Mouse (Mus musculus) stomach, postnatal 0 days (tissue): ENCODE results near the gene Serinc2. TPM values are rescaled to one million over a fixed set of nuclear protein-coding genes. Genes with fewer than 3 reads are reported as not detected.

ENCODE experiments used
- ATAC-seq: fragments of 200-750 bp; cut with Nextera tagmentation; 2 replicates; pipeline ENCODE4 v1.8.0; 2017; ENCODE audit not compliant: low FRiP score, low TSS enrichment
- DNase-seq: peaks from one replicate; pipeline ENCODE4 v3.0.0-alpha.2; 2016; ENCODE audit warnings: low spot score
- H3K27ac ChIP-seq: fragments of 300-500 bp; sonication (generic); replicated peaks from 2 replicates; pipeline ENCODE4 v1.5.1; 2014; ENCODE audit warnings: mild to moderate bottlenecking, control low read depth
- H3K27me3 ChIP-seq: fragments of 300-500 bp; sonication (generic); 2 replicates; pipeline ENCODE4 v1.6.1; 2014; ENCODE audit warnings: low read length; ENCODE audit not compliant: control insufficient read depth, insufficient read depth
- H3K36me3 ChIP-seq: fragments of 300-500 bp; sonication (generic); 2 replicates; pipeline ENCODE4 v1.6.1; 2014; ENCODE audit warnings: low read length, mixed read lengths; ENCODE audit not compliant: control insufficient read depth, insufficient read depth
- H3K4me1 ChIP-seq: fragments of 300-500 bp; sonication (generic); replicated peaks from 2 replicates; pipeline ENCODE4 v1.6.1; 2014; ENCODE audit warnings: antibody characterized with exemption; ENCODE audit not compliant: control insufficient read depth, insufficient read depth
- H3K4me2 ChIP-seq: fragments of 300-500 bp; sonication (generic); replicated peaks from 2 replicates; pipeline ENCODE4 v1.6.1; 2014; ENCODE audit warnings: low read depth, mild to moderate bottlenecking, control low read depth, moderate library complexity
- H3K4me3 ChIP-seq: fragments of 300-500 bp; sonication (generic); 2 replicates; pipeline ENCODE4 v1.5.1; 2014; ENCODE audit warnings: low read depth, low read length, control low read depth
- H3K9ac ChIP-seq: fragments of 300-500 bp; sonication (generic); 2 replicates; pipeline ENCODE4 v1.6.1; 2014; ENCODE audit warnings: mild to moderate bottlenecking, low read length, control low read depth, mixed read lengths
- H3K9me3 ChIP-seq: fragments of 300-500 bp; sonication (generic); 2 replicates; pipeline ENCODE4 v1.6.1; 2016; ENCODE audit warnings: low read length; ENCODE audit not compliant: control insufficient read depth
- CTCF ChIP-seq: IDR thresholded peaks from 2 replicates; pipeline ENCODE4 v1.5.1; 2016; ENCODE audit warnings: antibody characterized with exemption, low read depth, mild to moderate bottlenecking, moderate library complexity
- EP300 ChIP-seq: optimal IDR thresholded peaks from 2 replicates; pipeline ENCODE3; 2016; ENCODE audit warnings: antibody characterized with exemption
- WGBS: fragments of 180-500 bp; shearing (Covaris S2); extraction: QIAGEN DNeasy Blood & Tissue Kit; methylation state at CpG from one replicate; pipeline ENCODE4 v1.1.7; 2014; 5-methylcytosine and 5-hydroxymethylcytosine counted together
- polyA plus RNA-seq: library from polyadenylated mRNA; unstranded; fragments of >200 nt; fragmentation: Nextera tagmentation; extraction: Ambion mirVana; gene quantifications from 2 replicates; pipeline ENCODE4 v1.2.1, GENCODE M21; 2015

Serinc2 gene
- polyA plus RNA-seq, 1 experiment from 2014 or later: 137 TPM

DNA sequence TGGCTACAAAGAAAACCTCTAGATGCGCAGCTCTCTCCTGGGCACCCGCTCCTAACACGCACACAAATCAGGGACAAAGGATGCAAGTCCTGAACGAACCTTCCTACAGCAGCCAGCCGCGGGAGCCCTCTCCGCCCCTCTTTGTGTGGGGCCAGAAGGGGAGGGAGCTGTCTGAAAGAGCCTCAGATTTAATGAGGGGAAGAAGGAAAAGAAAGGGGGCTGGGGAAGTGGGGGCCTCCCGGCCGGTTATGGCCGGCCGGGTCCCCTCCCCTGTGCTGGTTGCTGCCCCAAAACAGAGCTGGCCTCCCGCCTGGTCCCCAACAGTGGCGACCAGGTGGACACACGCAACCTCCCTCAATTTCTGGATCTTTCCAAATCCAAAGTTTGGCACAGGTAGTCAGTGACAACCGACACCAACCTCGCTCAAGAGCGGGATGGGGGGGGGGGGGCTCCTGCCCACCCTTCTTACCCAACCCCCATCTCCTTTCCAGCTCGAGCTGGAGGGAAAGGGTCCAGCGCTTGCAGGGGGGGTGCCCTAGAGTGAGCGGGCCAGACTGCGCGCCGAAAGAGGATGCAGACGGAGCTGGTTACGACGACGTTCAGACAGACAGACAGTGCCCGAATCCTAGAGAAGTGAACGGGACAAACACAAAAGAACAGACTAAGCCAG is 4.5 kb downstream of the Serinc2 start:
- Histone ChIP-seq H3K4me2 (peak overlapping the region; percentile 80), H3K9ac (peak overlapping the region; percentile 78), H3K9me3 (no peaks in the 10 kb centered on the region), H3K27me3 (no peaks in the 10 kb centered on the region), H3K4me1 (no peaks in the 10 kb centered on the region), H3K4me3 (peak overlapping the region; percentile 60), H3K36me3 (no peaks in the 10 kb centered on the region), H3K27ac (peak overlapping the region; percentile 86)
- WGBS: 1% methylated on average over 29 of the region's 29 CpGs
- ATAC-seq (0 out of 2 replicates have a peak, but pooled peaks have one; percentile 12), DNase-seq (peak; percentile 49)
- no peak for TF ChIP-seq CTCF
- no peak for TF ChIP-seq EP300

DNA sequence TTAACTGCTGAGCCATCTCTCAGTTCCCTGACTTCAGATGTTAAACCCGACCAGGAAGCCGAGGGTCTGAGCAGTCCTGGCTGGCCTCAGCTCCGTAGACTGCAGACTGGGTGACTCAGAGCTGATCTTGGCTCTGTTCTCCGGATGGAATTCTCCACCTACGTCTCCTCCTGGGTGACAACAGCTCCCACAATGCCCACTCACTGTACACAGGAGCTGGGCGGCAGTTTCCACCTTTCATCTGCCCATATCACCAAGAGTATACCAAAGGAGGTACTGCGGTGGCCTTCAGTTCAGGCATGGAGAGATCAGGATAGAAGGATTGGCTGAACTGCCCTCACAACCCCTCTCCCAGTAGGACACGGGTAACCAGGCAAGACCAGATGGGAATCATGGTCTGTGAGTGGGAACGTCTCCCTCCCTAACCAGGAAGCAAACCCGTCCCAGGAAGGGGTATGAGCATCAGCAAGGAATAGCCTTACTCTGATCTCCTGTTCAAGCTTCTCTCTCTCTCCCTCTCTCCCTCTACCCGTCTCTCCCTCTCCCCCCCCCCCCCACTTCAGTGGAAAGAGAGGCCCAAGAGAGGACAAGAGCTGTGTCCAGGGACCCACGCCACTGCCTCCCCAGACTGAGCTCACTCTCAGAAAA is 5.2 kb downstream of the Serinc2 start:
- peak overlapping the region; percentile 60 for H3K4me3 ChIP-seq
- no peaks in the 10 kb centered on the region for H3K4me1 ChIP-seq
- no peaks in the 10 kb centered on the region for H3K27me3 ChIP-seq
- WGBS: 13% methylated on average over 11 of the region's 12 CpGs
- H3K9ac ChIP-seq: peak overlapping the region; percentile 78; the same call in 1 of the 2 replicates
- ATAC-seq: peak; percentile 89
- no peak for TF ChIP-seq EP300
- TF ChIP-seq CTCF: no peak
- peak overlapping the region; percentile 86 for H3K27ac ChIP-seq
- no peaks in the 10 kb centered on the region for H3K36me3 ChIP-seq
- peak; percentile 86 for DNase-seq
- peak overlapping the region; percentile 80 for H3K4me2 ChIP-seq
- H3K9me3 ChIP-seq: no peaks in the 10 kb centered on the region

DNA sequence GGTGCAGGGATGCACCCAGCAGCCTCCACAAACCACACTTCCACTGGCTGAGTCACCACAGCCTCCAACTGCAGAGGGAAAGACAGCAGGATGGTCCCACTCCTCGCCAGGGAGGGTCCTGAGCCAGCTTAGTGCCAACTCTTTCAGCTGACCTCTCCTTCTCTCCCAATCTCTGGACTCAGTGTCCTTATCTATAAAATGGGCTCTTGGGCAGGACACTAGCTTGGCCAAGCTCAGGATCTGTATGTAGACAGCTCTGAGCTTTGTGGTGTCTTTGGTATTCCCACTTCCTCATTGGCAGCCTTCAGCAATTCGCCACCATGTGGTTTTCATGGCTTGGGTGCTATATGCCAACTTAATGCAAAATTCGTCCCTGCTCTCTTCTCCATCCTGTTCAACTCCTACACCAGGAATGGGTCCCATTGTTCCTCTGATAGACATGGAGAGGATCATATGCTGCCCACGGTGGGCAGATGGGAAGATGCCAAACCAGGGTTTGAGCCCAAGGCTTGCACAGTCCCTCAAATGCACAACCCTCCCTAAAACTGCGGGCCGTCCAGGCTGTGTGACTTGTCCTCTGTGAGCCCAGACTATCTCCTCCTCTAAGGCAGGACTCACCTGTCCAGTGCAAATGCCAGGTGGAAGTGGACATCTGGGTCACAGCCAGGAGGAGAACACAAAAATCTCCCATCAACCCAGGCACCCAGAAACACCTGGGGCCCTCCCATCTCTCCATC is 8.2 kb downstream of the Serinc2 start:
- no peaks in the 10 kb centered on the region for H3K4me1 ChIP-seq
- ATAC-seq (no peak), DNase-seq (no peak)
- no peak overlapping the region for H3K9ac ChIP-seq
- no peak overlapping the region for H3K27ac ChIP-seq
- 78% methylated on average over 6 of the region's 6 CpGs for WGBS
- no peaks in the 10 kb centered on the region for H3K36me3 ChIP-seq
- TF ChIP-seq EP300 (no peak), CTCF (no peak)
- no peak overlapping the region for H3K4me2 ChIP-seq
- no peaks in the 10 kb centered on the region for H3K9me3 ChIP-seq
- H3K4me3 ChIP-seq: no peak overlapping the region
- H3K27me3 ChIP-seq: no peaks in the 10 kb centered on the region

DNA sequence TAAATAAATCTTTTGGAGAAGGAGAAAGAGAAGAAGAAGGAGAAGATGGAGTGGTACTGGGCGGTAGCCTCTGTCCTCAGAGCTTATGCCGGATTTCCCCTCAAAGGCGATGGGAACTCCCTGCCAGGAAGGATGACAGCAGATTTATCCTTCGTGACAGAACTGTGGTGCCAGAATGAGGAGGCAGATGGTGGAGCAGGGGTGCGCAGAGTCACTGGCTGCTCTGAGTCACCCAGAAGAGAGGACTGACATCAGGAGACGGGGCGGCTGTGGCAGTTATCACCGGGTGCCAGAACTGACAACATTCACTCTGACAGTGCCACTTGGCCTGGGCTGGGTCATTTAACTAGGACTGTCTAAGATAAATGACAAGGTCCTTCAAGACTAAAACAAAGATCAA is 8.9 kb downstream of the Serinc2 start:
- H3K9ac ChIP-seq: no peak overlapping the region
- H3K27ac ChIP-seq: no peak overlapping the region
- H3K4me1 ChIP-seq: no peaks in the 10 kb centered on the region
- no peak overlapping the region for H3K4me3 ChIP-seq
- no peaks in the 10 kb centered on the region for H3K9me3 ChIP-seq
- H3K4me2 ChIP-seq: no peak overlapping the region
- no peak for TF ChIP-seq EP300
- TF ChIP-seq CTCF: no peak
- H3K36me3 ChIP-seq: no peaks in the 10 kb centered on the region
- no peaks in the 10 kb centered on the region for H3K27me3 ChIP-seq
- DNase-seq (no peak), ATAC-seq (no peak)
- 82% methylated on average over 8 of the region's 8 CpGs for WGBS

DNA sequence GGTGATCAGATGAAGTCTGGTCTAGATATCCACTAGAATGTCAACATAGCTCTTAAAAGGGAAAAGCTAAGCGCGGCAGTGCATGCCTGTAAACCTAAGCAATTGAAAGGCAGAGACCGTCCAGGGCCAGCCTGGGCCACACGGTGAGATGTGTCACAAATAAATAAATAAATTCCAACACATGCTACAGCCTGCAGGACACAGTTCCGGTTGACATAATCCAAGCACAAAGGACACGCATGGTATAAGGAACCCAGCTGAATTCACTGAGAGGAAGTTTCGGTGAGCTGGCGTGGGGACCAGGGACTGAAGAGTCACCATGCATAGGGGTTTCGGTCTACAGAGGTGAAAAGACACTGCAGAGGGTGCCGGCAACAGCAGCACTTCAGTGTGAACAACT is 10.3 kb downstream of the Serinc2 start:
- ATAC-seq: no peak
- H3K4me1 ChIP-seq: no peaks in the 10 kb centered on the region
- no peaks in the 10 kb centered on the region for H3K27me3 ChIP-seq
- 0 out of 2 replicates have a peak overlapping the region, but pooled peaks have one; percentile 56 for H3K27ac ChIP-seq
- H3K36me3 ChIP-seq: no peaks in the 10 kb centered on the region
- 61% methylated on average over 10 of the region's 10 CpGs for WGBS
- H3K9ac ChIP-seq: no peak overlapping the region
- H3K4me2 ChIP-seq: no peak overlapping the region
- no peak for DNase-seq
- no peaks in the 10 kb centered on the region for H3K9me3 ChIP-seq
- H3K4me3 ChIP-seq: no peak overlapping the region
- TF ChIP-seq CTCF: no peak
- TF ChIP-seq EP300: no peak
